ENCODE assay signal across 21 mouse cellular contexts in the genomic region with DNA sequence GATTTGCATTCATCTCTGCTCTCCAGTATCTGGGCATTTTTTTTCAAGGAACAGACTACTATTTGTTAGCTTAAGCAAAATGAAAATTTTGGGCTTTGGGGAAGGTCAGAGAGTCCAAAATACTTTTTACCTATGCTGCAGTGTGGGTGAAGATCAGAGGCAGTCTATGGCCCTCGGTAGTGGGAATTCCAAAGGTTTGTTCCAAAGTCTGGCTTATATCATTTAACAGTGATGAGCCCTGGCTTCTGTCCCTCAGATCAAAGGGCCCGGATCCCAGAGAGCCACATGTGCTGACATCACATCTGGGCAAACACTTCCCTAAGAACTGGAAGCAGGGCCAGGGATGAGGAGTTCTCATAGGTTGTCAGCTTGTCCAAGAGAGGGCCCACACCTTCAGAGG.
DNase-seq lines count a peak whose midpoint lies in the region; ATAC-seq and TF ChIP-seq lines count a peak whose summit lies in the region.
"Had no signal": no experiment of that assay in that cellular context is flagged by ENCODE, and none has a peak within 500 bp of the region (broad histone marks: within the 10 kb centered on the region; RNA-seq: fewer than 3 reads in every experiment).

No protein-coding gene starts in this region.

- H3K9ac ChIP-seq in kidney, embryonic 14.5 days (ENCODE audit: low read depth, low read length): no peak overlapping the region
- no peak overlapping the region for H3K9ac ChIP-seq in liver, adult 2 months (ENCODE audit: low read depth, low read length)
- no peak overlapping the region for H3K9ac ChIP-seq in midbrain, embryonic 11.5 days (ENCODE audit: low read length)

- no peak for TF ChIP-seq POLR2A in liver, adult 2 months (IDR thresholded peaks at IDR 0.05; ENCODE audit: extremely low read depth, insufficient read depth, low read length)

- H3K9me3 ChIP-seq in kidney, embryonic 14.5 days (ENCODE audit: control insufficient read depth, low read length): no peaks in the 10 kb centered on the region
- H3K9me3 ChIP-seq in midbrain, embryonic 11.5 days (ENCODE audit: control insufficient read depth, low read length): no peaks in the 10 kb centered on the region
- H3K9me3 ChIP-seq in midbrain, embryonic 10.5 days (replicated peaks): no peaks in the 10 kb centered on the region

- no peaks in the 10 kb centered on the region for H3K36me3 ChIP-seq in kidney, embryonic 14.5 days (ENCODE audit: control insufficient read depth, insufficient read depth, low read length)
- no peaks in the 10 kb centered on the region for H3K36me3 ChIP-seq in liver, adult 2 months (ENCODE audit: control insufficient read depth, insufficient read depth, low read length)
- no peaks in the 10 kb centered on the region for H3K36me3 ChIP-seq in midbrain, embryonic 11.5 days (ENCODE audit: control insufficient read depth, insufficient read depth, low read length)
- H3K36me3 ChIP-seq in midbrain, embryonic 10.5 days: no peaks in the 10 kb centered on the region
- H3K36me3 ChIP-seq: G1E had no signal

- no peak overlapping the region for H3K4me2 ChIP-seq in kidney, embryonic 14.5 days (replicated peaks; ENCODE audit: low read depth, low read length)
- H3K4me2 ChIP-seq in midbrain, embryonic 11.5 days: no peak overlapping the region

- no peaks in the 10 kb centered on the region for H3K4me1 ChIP-seq in kidney, embryonic 14.5 days (ENCODE audit: control insufficient read depth, insufficient read depth, low read length)
- H3K4me1 ChIP-seq in liver, adult 2 months (ENCODE audit: control insufficient read depth, insufficient read depth, low read length): peaks cover 4% of the 10 kb centered on the region; the same call in 1 of the 2 replicates
- no peaks in the 10 kb centered on the region for H3K4me1 ChIP-seq in midbrain, embryonic 11.5 days (ENCODE audit: control insufficient read depth, insufficient read depth, low read length)
- H3K4me1 ChIP-seq in midbrain, embryonic 10.5 days: no peaks in the 10 kb centered on the region

- ATAC-seq in kidney, embryonic 14.5 days (ENCODE audit: low FRiP score, low TSS enrichment): no peak
- ATAC-seq in midbrain, embryonic 11.5 days (ENCODE audit: low FRiP score): no peak
- ATAC-seq: activated CD4-positive, CD25-positive, alpha-beta regulatory T cell, adult 4 months; CD4-positive, CD25-positive, alpha-beta regulatory T cell, adult 4 months; Patski had no signal

- no peaks in the 10 kb centered on the region for H3K79me2 ChIP-seq in liver, adult 2 months (ENCODE audit: control insufficient read depth, insufficient read depth, low read length)

- 89% methylated on average over 2 of the region's 2 CpGs for WGBS in kidney, embryonic 14.5 days
- WGBS in liver, adult 2 months: 27% methylated on average over 2 of the region's 2 CpGs
- WGBS in midbrain, embryonic 11.5 days: 95% methylated on average over 2 of the region's 2 CpGs
- WGBS in midbrain, embryonic 10.5 days: 83% methylated on average over 2 of the region's 2 CpGs

- H3K27me3 ChIP-seq in kidney, embryonic 14.5 days (ENCODE audit: control insufficient read depth, insufficient read depth, low read length): no peaks in the 10 kb centered on the region
- H3K27me3 ChIP-seq in liver, adult 2 months (ENCODE audit: control insufficient read depth, insufficient read depth, low read length): no peaks in the 10 kb centered on the region
- H3K27me3 ChIP-seq in midbrain, embryonic 11.5 days (ENCODE audit: control insufficient read depth, insufficient read depth, low read length): no peaks in the 10 kb centered on the region
- no peaks in the 10 kb centered on the region for H3K27me3 ChIP-seq in midbrain, embryonic 10.5 days (ENCODE audit: low read depth, poor library complexity, severe bottlenecking)
- H3K27me3 ChIP-seq: Patski had no signal

- no peak overlapping the region for H3K4me3 ChIP-seq in kidney, embryonic 14.5 days (ENCODE audit: low read length)
- H3K4me3 ChIP-seq in liver, adult 2 months (ENCODE audit: insufficient read depth, low read depth, low read length): no peak overlapping the region
- no peak overlapping the region for H3K4me3 ChIP-seq in midbrain, embryonic 11.5 days (ENCODE audit: low read depth, low read length)
- H3K4me3 ChIP-seq in midbrain, embryonic 10.5 days: no peak overlapping the region

- H3K27ac ChIP-seq in kidney, embryonic 14.5 days (ENCODE audit: low read depth, low read length): no peak overlapping the region
- H3K27ac ChIP-seq in liver, adult 2 months (replicated peaks; ENCODE audit: insufficient read depth, low read depth, low read length): no peak overlapping the region; the same call in 1 of the 2 replicates
- no peak overlapping the region for H3K27ac ChIP-seq in midbrain, embryonic 11.5 days (ENCODE audit: low read depth, low read length)
- H3K27ac ChIP-seq in midbrain, embryonic 10.5 days (replicated peaks): no peak overlapping the region

- peak; percentile 34 for DNase-seq in heart, adult 11 months
- DNase-seq in heart, adult 8-10 months (ENCODE audit: low spot score): no peak
- peak; percentile 7 for DNase-seq in kidney, adult 9 months
- peak; percentile 95 for DNase-seq in liver, adult 2 months (ENCODE audit: extremely low read depth, low read depth, low spot score)
- DNase-seq in liver: no peak
- peak; percentile 26 for DNase-seq in midbrain, embryonic 11.5 days (ENCODE audit: low spot score, missing footprints)
- DNase-seq in midbrain, embryonic 10.5 days (ENCODE audit: low spot score): no peak
- DNase-seq: adrenal gland, adult 2 months; adrenal gland, adult 8-10 months; adrenal gland, postnatal 10 days; adrenal gland, postnatal 14 days; adrenal gland, postnatal 25 days; adrenal gland, postnatal 36 days; B cell, adult 2 months; cerebellum, adult 11 months; cerebellum, adult 11-12 months had no signal

- TF ChIP-seq CTCF in liver, adult 2 months (IDR thresholded peaks at IDR 0.05; ENCODE audit: low read depth, low read length): no peak

Comparison
In these comparisons a context has a peak if more than half of its experiments do, and no peak if none do; other contexts are left out.
1. DNase-seq: peak in heart, adult 11 months (single experiment), kidney, adult 9 months (single experiment), liver, adult 2 months (single experiment) and midbrain, embryonic 11.5 days (single experiment); none in heart, adult 8-10 months (single experiment), liver (single experiment) and midbrain, embryonic 10.5 days (single experiment).